Mouse (Mus musculus) heart, embryonic 13.5 days (tissue): ENCODE results near the gene Tex22. TPM values are rescaled to one million over a fixed set of nuclear protein-coding genes. Genes with fewer than 3 reads are reported as not detected.

Source experiments
- ATAC-seq: fragments of 200-750 bp; cut with Nextera tagmentation; 2 replicates; pipeline ENCODE4 v1.8.0; 2017; ENCODE audit warnings: moderate TSS enrichment; ENCODE audit not compliant: insufficient number of reproducible peaks, low FRiP score, low TSS enrichment; ENCODE audit errors: extremely low read depth
- H3K27ac ChIP-seq: fragments of 300-500 bp; sonication (generic); replicated peaks from 2 replicates; pipeline ENCODE4 v1.5.1; 2015; ENCODE audit warnings: moderate library complexity, mild to moderate bottlenecking, inconsistent platforms
- H3K27me3 ChIP-seq: fragments of 300-500 bp; sonication (generic); replicated peaks from 2 replicates; pipeline ENCODE4 v1.6.1; 2015; ENCODE audit warnings: mild to moderate bottlenecking, inconsistent platforms
- H3K36me3 ChIP-seq: fragments of 300-500 bp; sonication (generic); 2 replicates; pipeline ENCODE4 v1.6.1; 2015; ENCODE audit warnings: mild to moderate bottlenecking, inconsistent platforms
- H3K4me1 ChIP-seq: fragments of 300-500 bp; sonication (generic); 2 replicates; pipeline ENCODE4 v1.6.1; 2015; ENCODE audit warnings: inconsistent platforms
- H3K4me2 ChIP-seq: fragments of 300-500 bp; sonication (generic); 2 replicates; pipeline ENCODE4 v1.6.1; 2015; ENCODE audit warnings: inconsistent platforms, mild to moderate bottlenecking, moderate library complexity
- H3K4me3 ChIP-seq: fragments of 300-500 bp; sonication (generic); 2 replicates; pipeline ENCODE4 v1.5.1; 2015; ENCODE audit warnings: moderate library complexity, mild to moderate bottlenecking, inconsistent platforms
- H3K9ac ChIP-seq: fragments of 300-500 bp; sonication (generic); 2 replicates; pipeline ENCODE4 v1.6.1; 2015; ENCODE audit warnings: inconsistent platforms, mild to moderate bottlenecking, moderate library complexity
- H3K9me3 ChIP-seq: fragments of 300-500 bp; sonication (generic); 2 replicates; pipeline ENCODE4 v1.6.1; 2016; ENCODE audit warnings: inconsistent platforms
- WGBS: fragments of 180-500 bp; shearing (Covaris S2); methylation state at CpG from one replicate; pipeline ENCODE4 v1.1.7; 2015; ENCODE audit warnings: mixed read lengths; 5-methylcytosine and 5-hydroxymethylcytosine counted together
- polyA plus RNA-seq: library from polyadenylated mRNA; unstranded; fragments of >200 nt; fragmentation: Nextera tagmentation; extraction: Ambion mirVana; gene quantifications from 2 replicates; pipeline ENCODE4 v1.2.1, GENCODE M21; 2015

The Tex22 gene
- polyA plus RNA-seq, 1 experiment from 2014 or later, result not detected

- 77% methylated on average over 9 of the region's 9 CpGs for WGBS
- Histone ChIP-seq H3K9ac (no peak overlapping the region), H3K36me3 (peaks cover 79% of the 10 kb centered on the region), H3K9me3 (no peaks in the 10 kb centered on the region), H3K27ac (no peak overlapping the region), H3K27me3 (no peaks in the 10 kb centered on the region), H3K4me1 (no peaks in the 10 kb centered on the region), H3K4me2 (no peak overlapping the region), H3K4me3 (no peak overlapping the region)
- ATAC-seq, result no peak
Measured at GRCm38 (mm10) chr12:113061606-113062005, 12.7 kb upstream of the Tex22 start.

- Histone ChIP-seq H3K4me1 (no peaks in the 10 kb centered on the region), H3K9ac (no peak overlapping the region), H3K4me3 (no peak overlapping the region), H3K36me3 (peaks cover 79% of the 10 kb centered on the region), H3K4me2 (no peak overlapping the region), H3K9me3 (no peaks in the 10 kb centered on the region), H3K27me3 (no peaks in the 10 kb centered on the region), H3K27ac (no peak overlapping the region)
- WGBS, result 81% methylated on average over 10 of the region's 10 CpGs
- no peak for ATAC-seq
Measured at GRCm38 (mm10) chr12:113062201-113062600, 12.1 kb upstream of the Tex22 start.

- H3K4me1 ChIP-seq, result no peaks in the 10 kb centered on the region
- peaks cover 79% of the 10 kb centered on the region for H3K36me3 ChIP-seq
- no peak for ATAC-seq
- H3K27ac ChIP-seq, result no peak overlapping the region
- no peak overlapping the region for H3K9ac ChIP-seq
- no peaks in the 10 kb centered on the region for H3K27me3 ChIP-seq
- no peaks in the 10 kb centered on the region for H3K9me3 ChIP-seq
- H3K4me2 ChIP-seq, result no peak overlapping the region
- WGBS, result 86% methylated on average over 7 of the region's 7 CpGs
- no peak overlapping the region for H3K4me3 ChIP-seq
Measured at GRCm38 (mm10) chr12:113063700-113064099, 10.6 kb upstream of the Tex22 start.

- ATAC-seq, result no peak
- Histone ChIP-seq H3K36me3 (peaks cover 73% of the 10 kb centered on the region), H3K27me3 (no peaks in the 10 kb centered on the region), H3K9ac (no peak overlapping the region), H3K27ac (no peak overlapping the region), H3K4me1 (no peaks in the 10 kb centered on the region), H3K9me3 (no peaks in the 10 kb centered on the region), H3K4me2 (no peak overlapping the region), H3K4me3 (no peak overlapping the region)
- whole genome bisulfite sequencing, result 80% methylated on average over 7 of the region's 7 CpGs
Measured at GRCm38 (mm10) chr12:113068002-113068401, 6.3 kb upstream of the Tex22 start.

- no peak for ATAC-seq
- H3K9me3 ChIP-seq, result no peaks in the 10 kb centered on the region
- no peak overlapping the region for H3K9ac ChIP-seq
- 84% methylated on average over 6 of the region's 6 CpGs for WGBS
- no peak overlapping the region for H3K4me3 ChIP-seq
- peaks cover 59% of the 10 kb centered on the region for H3K36me3 ChIP-seq
- peaks cover 10% of the 10 kb centered on the region for H3K4me1 ChIP-seq
- H3K4me2 ChIP-seq, result no peak overlapping the region
- H3K27me3 ChIP-seq, result no peaks in the 10 kb centered on the region
- H3K27ac ChIP-seq, result no peak overlapping the region
Measured at GRCm38 (mm10) chr12:113069389-113069788, 4.9 kb upstream of the Tex22 start.

GRCm38 (mm10) chr12:113071321-113071720 is 3.0 kb upstream of the Tex22 start:
- Histone ChIP-seq H3K9me3 (no peaks in the 10 kb centered on the region), H3K4me3 (no peak overlapping the region), H3K4me2 (no peak overlapping the region), H3K36me3 (peaks cover 58% of the 10 kb centered on the region), H3K4me1 (peaks cover 22% of the 10 kb centered on the region), H3K27ac (no peak overlapping the region), H3K9ac (no peak overlapping the region), H3K27me3 (no peaks in the 10 kb centered on the region)
- WGBS, result 90% methylated on average over 6 of the region's 6 CpGs
- ATAC-seq, result no peak

GRCm38 (mm10) chr12:113071827-113072226 is 2.5 kb upstream of the Tex22 start:
- Histone ChIP-seq H3K4me2 (no peak overlapping the region), H3K27ac (no peak overlapping the region), H3K4me1 (peaks cover 22% of the 10 kb centered on the region), H3K4me3 (no peak overlapping the region), H3K9ac (no peak overlapping the region), H3K9me3 (no peaks in the 10 kb centered on the region), H3K36me3 (peaks cover 54% of the 10 kb centered on the region), H3K27me3 (no peaks in the 10 kb centered on the region)
- no peak for ATAC-seq
- 79% methylated on average over 6 of the region's 6 CpGs for WGBS

- Histone ChIP-seq H3K27me3 (no peaks in the 10 kb centered on the region), H3K9ac (peak overlapping the region; percentile 85), H3K27ac (peak overlapping the region; percentile 94), H3K4me2 (peak overlapping the region; percentile 89), H3K9me3 (no peaks in the 10 kb centered on the region), H3K36me3 (peaks cover 35% of the 10 kb centered on the region), H3K4me3 (peak overlapping the region; percentile 56), H3K4me1 (peaks cover 22% of the 10 kb centered on the region)
- WGBS, result 8% methylated on average over 15 of the region's 15 CpGs
- ATAC-seq, result no peak
Measured at GRCm38 (mm10) chr12:113073420-113074328, 628 bp upstream of the Tex22 start.

- no peaks in the 10 kb centered on the region for H3K9me3 ChIP-seq
- peak overlapping the region; percentile 94 for H3K27ac ChIP-seq
- peaks cover 21% of the 10 kb centered on the region for H3K36me3 ChIP-seq
- peak overlapping the region; percentile 85 for H3K9ac ChIP-seq
- ATAC-seq, result peak; percentile 38; the same call in 1 of the 2 replicates
- peak overlapping the region; percentile 56 for H3K4me3 ChIP-seq
- H3K27me3 ChIP-seq, result no peaks in the 10 kb centered on the region
- H3K4me1 ChIP-seq, result peaks cover 22% of the 10 kb centered on the region
- H3K4me2 ChIP-seq, result peak overlapping the region; percentile 89
- 5% methylated on average over 10 of the region's 10 CpGs for WGBS
Measured at GRCm38 (mm10) chr12:113075063-113075454, 757 bp downstream of the Tex22 start.

- H3K4me3 ChIP-seq, result no peak overlapping the region
- H3K4me2 ChIP-seq, result peak overlapping the region; percentile 89
- ATAC-seq, result no peak
- peaks cover 17% of the 10 kb centered on the region for H3K36me3 ChIP-seq
- no peak overlapping the region for H3K9ac ChIP-seq
- peaks cover 22% of the 10 kb centered on the region for H3K4me1 ChIP-seq
- H3K27me3 ChIP-seq, result no peaks in the 10 kb centered on the region
- H3K9me3 ChIP-seq, result no peaks in the 10 kb centered on the region
- WGBS, result 50% methylated on average over 6 of the region's 6 CpGs
- H3K27ac ChIP-seq, result no peak overlapping the region; the same call in 1 of the 2 replicates
Measured at GRCm38 (mm10) chr12:113075486-113075885, 1.2 kb downstream of the Tex22 start.

- 61% methylated on average over 3 of the region's 3 CpGs for WGBS
- H3K9ac ChIP-seq, result no peak overlapping the region
- H3K9me3 ChIP-seq, result no peaks in the 10 kb centered on the region
- no peak overlapping the region for H3K27ac ChIP-seq
- H3K4me1 ChIP-seq, result no peaks in the 10 kb centered on the region
- H3K36me3 ChIP-seq, result no peaks in the 10 kb centered on the region
- peaks cover 20% of the 10 kb centered on the region for H3K27me3 ChIP-seq
- ATAC-seq, result no peak
- H3K4me2 ChIP-seq, result no peak overlapping the region
- H3K4me3 ChIP-seq, result no peak overlapping the region
Measured at GRCm38 (mm10) chr12:113087276-113087675, 13.0 kb downstream of the Tex22 start.

GRCm38 (mm10) chr12:113088026-113088425 is 13.7 kb downstream of the Tex22 start:
- Histone ChIP-seq H3K27ac (no peak overlapping the region), H3K4me2 (no peak overlapping the region), H3K4me3 (no peak overlapping the region), H3K9ac (no peak overlapping the region), H3K36me3 (no peaks in the 10 kb centered on the region), H3K27me3 (peaks cover 20% of the 10 kb centered on the region), H3K9me3 (0 out of 2 replicates have a peak, but pooled peaks cover 3% of the 10 kb centered on the region), H3K4me1 (no peaks in the 10 kb centered on the region)
- no peak for ATAC-seq
- 44% methylated on average over 4 of the region's 4 CpGs for whole genome bisulfite sequencing
